Mouse (Mus musculus) embryonic facial prominence, embryonic 15.5 days (tissue): ENCODE measurements around the gene H2al2a. TPM values are rescaled to one million over a fixed set of nuclear protein-coding genes. Genes with fewer than 3 reads are reported as not detected.

Experiments
- ATAC-seq: fragments of 200-750 bp; cut with Nextera tagmentation; 2 replicates; pipeline ENCODE4 v1.8.0; 2017; ENCODE audit warnings: low read depth, moderate TSS enrichment; ENCODE audit not compliant: insufficient number of reproducible peaks, low FRiP score, low TSS enrichment
- H3K27ac ChIP-seq: fragments of 300-500 bp; sonication (generic); replicated peaks from 2 replicates; pipeline ENCODE4 v1.5.1; 2015; ENCODE audit warnings: mild to moderate bottlenecking, inconsistent platforms
- H3K27me3 ChIP-seq: fragments of 300-500 bp; sonication (generic); 2 replicates; pipeline ENCODE4 v1.6.1; 2015; ENCODE audit warnings: inconsistent platforms
- H3K36me3 ChIP-seq: fragments of 300-500 bp; sonication (generic); 2 replicates; pipeline ENCODE4 v1.6.1; 2015; ENCODE audit warnings: mild to moderate bottlenecking, inconsistent platforms
- H3K4me1 ChIP-seq: fragments of 300-500 bp; sonication (generic); 2 replicates; pipeline ENCODE4 v1.6.1; 2015; ENCODE audit warnings: inconsistent platforms
- H3K4me2 ChIP-seq: fragments of 300-500 bp; sonication (generic); replicated peaks from 2 replicates; pipeline ENCODE4 v1.6.1; 2015; ENCODE audit warnings: mild to moderate bottlenecking, inconsistent platforms
- H3K4me3 ChIP-seq: fragments of 300-500 bp; sonication (generic); replicated peaks from 2 replicates; pipeline ENCODE4 v1.5.1; 2015; ENCODE audit warnings: mild to moderate bottlenecking, inconsistent platforms
- H3K9ac ChIP-seq: fragments of 300-500 bp; sonication (generic); 2 replicates; pipeline ENCODE4 v1.6.1; 2015; ENCODE audit warnings: inconsistent platforms
- H3K9me3 ChIP-seq: fragments of 300-500 bp; sonication (generic); replicated peaks from 2 replicates; pipeline ENCODE4 v1.6.1; 2016; ENCODE audit warnings: inconsistent platforms
- WGBS: fragments of 180-500 bp; shearing (Covaris S2); methylation state at CpG from one replicate; pipeline ENCODE4 v1.1.7; 2015; 5-methylcytosine and 5-hydroxymethylcytosine counted together
- polyA plus RNA-seq: library from polyadenylated mRNA; unstranded; fragments of >200 nt; fragmentation: Nextera tagmentation; extraction: Ambion mirVana; gene quantifications from 2 replicates; pipeline ENCODE4 v1.2.1, GENCODE M21; 2015

H2al2a gene
- polyA plus RNA-seq, 1 experiment from 2014 or later = not detected

- Histone ChIP-seq H3K27me3 (no peaks in the 10 kb centered on the region), H3K27ac (no peak overlapping the region), H3K36me3 (no peaks in the 10 kb centered on the region), H3K4me1 (peaks cover 29% of the 10 kb centered on the region), H3K4me2 (no peak overlapping the region), H3K4me3 (no peak overlapping the region), H3K9ac (no peak overlapping the region), H3K9me3 (no peaks in the 10 kb centered on the region)
- no peak for ATAC-seq
- 77% methylated on average over 10 of the region's 10 CpGs for WGBS
Observed at GRCm38 (mm10) chr2:18034371-18035250, 37.9 kb upstream of the H2al2a start.

GRCm38 (mm10) chr2:18033166-18034108 is 36.7 kb upstream of the H2al2a start:
- Histone ChIP-seq H3K27ac (no peak overlapping the region), H3K4me1 (peaks cover 18% of the 10 kb centered on the region), H3K4me2 (no peak overlapping the region), H3K9ac (no peak overlapping the region), H3K27me3 (no peaks in the 10 kb centered on the region), H3K4me3 (no peak overlapping the region), H3K36me3 (no peaks in the 10 kb centered on the region), H3K9me3 (no peaks in the 10 kb centered on the region)
- 59% methylated on average over 10 of the region's 10 CpGs for WGBS
- ATAC-seq = no peak

- H3K4me3 ChIP-seq = no peak overlapping the region
- H3K4me1 ChIP-seq = peaks cover 17% of the 10 kb centered on the region
- H3K9me3 ChIP-seq = no peaks in the 10 kb centered on the region
- H3K4me2 ChIP-seq = 0 out of 2 replicates have a peak overlapping the region, but pooled peaks have one; percentile 89
- H3K27me3 ChIP-seq = no peaks in the 10 kb centered on the region
- no peak for ATAC-seq
- no peak overlapping the region for H3K9ac ChIP-seq
- WGBS = 63% methylated on average over 5 of the region's 5 CpGs
- no peak overlapping the region for H3K27ac ChIP-seq
- no peaks in the 10 kb centered on the region for H3K36me3 ChIP-seq
Observed at GRCm38 (mm10) chr2:18032538-18032895, 35.8 kb upstream of the H2al2a start.

- Histone ChIP-seq H3K4me3 (peak overlapping the region; percentile 44), H3K4me2 (peak overlapping the region; percentile 89), H3K9me3 (no peaks in the 10 kb centered on the region), H3K27ac (no peak overlapping the region), H3K36me3 (no peaks in the 10 kb centered on the region), H3K4me1 (peaks cover 20% of the 10 kb centered on the region), H3K27me3 (no peaks in the 10 kb centered on the region), H3K9ac (peak overlapping the region; percentile 54)
- 5% methylated on average over 34 of the region's 34 CpGs for WGBS
- ATAC-seq = no peak
Observed at GRCm38 (mm10) chr2:18031831-18032537, 35.2 kb upstream of the H2al2a start.

- ATAC-seq = no peak
- Histone ChIP-seq H3K9ac (peak overlapping the region; percentile 54), H3K4me1 (peaks cover 26% of the 10 kb centered on the region), H3K9me3 (no peaks in the 10 kb centered on the region), H3K27ac (no peak overlapping the region), H3K36me3 (no peaks in the 10 kb centered on the region), H3K4me3 (peak overlapping the region; percentile 44), H3K27me3 (no peaks in the 10 kb centered on the region), H3K4me2 (peak overlapping the region; percentile 89)
- 13% methylated on average over 26 of the region's 26 CpGs for WGBS
Observed at GRCm38 (mm10) chr2:18031271-18031821, 34.6 kb upstream of the H2al2a start.

GRCm38 (mm10) chr2:18030581-18030980 is 33.8 kb upstream of the H2al2a start:
- 71% methylated on average over 8 of the region's 8 CpGs for WGBS
- no peak overlapping the region for H3K4me2 ChIP-seq

GRCm38 (mm10) chr2:18029656-18030055 is 32.9 kb upstream of the H2al2a start:
- 84% methylated on average over 7 of the region's 7 CpGs for WGBS
- Histone ChIP-seq H3K4me1 (peaks cover 35% of the 10 kb centered on the region), H3K9me3 (no peaks in the 10 kb centered on the region), H3K9ac (no peak overlapping the region), H3K27ac (no peak overlapping the region), H3K36me3 (no peaks in the 10 kb centered on the region), H3K4me3 (no peak overlapping the region), H3K27me3 (no peaks in the 10 kb centered on the region), H3K4me2 (no peak overlapping the region)
- no peak for ATAC-seq

More at GRCm38 (mm10) chr2:18030581-18030980, 33.8 kb upstream of the H2al2a start:
- Histone ChIP-seq H3K9ac (no peak overlapping the region), H3K4me1 (peaks cover 33% of the 10 kb centered on the region), H3K27ac (no peak overlapping the region), H3K4me3 (no peak overlapping the region), H3K9me3 (no peaks in the 10 kb centered on the region), H3K36me3 (no peaks in the 10 kb centered on the region), H3K27me3 (no peaks in the 10 kb centered on the region)
- ATAC-seq = no peak

GRCm38 (mm10) chr2:18028140-18029021 is 31.6 kb upstream of the H2al2a start:
- Histone ChIP-seq H3K27me3 (no peaks in the 10 kb centered on the region), H3K9me3 (no peaks in the 10 kb centered on the region), H3K4me1 (peaks cover 35% of the 10 kb centered on the region), H3K36me3 (no peaks in the 10 kb centered on the region), H3K4me3 (peak overlapping the region; percentile 68), H3K27ac (peak overlapping the region; percentile 96), H3K4me2 (peak overlapping the region; percentile 99), H3K9ac (peak overlapping the region; percentile 76)
- ATAC-seq = peak; percentile 81
- under 1% methylated on average over 61 of the region's 61 CpGs for WGBS

GRCm38 (mm10) chr2:18027448-18028139 is 30.8 kb upstream of the H2al2a start:
- no peaks in the 10 kb centered on the region for H3K27me3 ChIP-seq
- peak overlapping the region; percentile 96 for H3K27ac ChIP-seq
- no peaks in the 10 kb centered on the region for H3K36me3 ChIP-seq
- H3K9ac ChIP-seq = peak overlapping the region; percentile 76
- H3K4me1 ChIP-seq = peaks cover 34% of the 10 kb centered on the region
- peak overlapping the region; percentile 68 for H3K4me3 ChIP-seq
- whole genome bisulfite sequencing = 0% methylated on average over 44 of the region's 44 CpGs
- ATAC-seq = peak; percentile 89
- H3K9me3 ChIP-seq = no peaks in the 10 kb centered on the region
- peak overlapping the region; percentile 99 for H3K4me2 ChIP-seq
